Mouse (Mus musculus): ENCODE measurements around the gene Mrpl42. TPM values are rescaled to one million over a fixed set of nuclear protein-coding genes. Genes with fewer than 3 reads are reported as not detected.

Mrpl42 gene
- polyA plus RNA-seq, 1 experiment from 2014 or later, result 331 TPM

DNA sequence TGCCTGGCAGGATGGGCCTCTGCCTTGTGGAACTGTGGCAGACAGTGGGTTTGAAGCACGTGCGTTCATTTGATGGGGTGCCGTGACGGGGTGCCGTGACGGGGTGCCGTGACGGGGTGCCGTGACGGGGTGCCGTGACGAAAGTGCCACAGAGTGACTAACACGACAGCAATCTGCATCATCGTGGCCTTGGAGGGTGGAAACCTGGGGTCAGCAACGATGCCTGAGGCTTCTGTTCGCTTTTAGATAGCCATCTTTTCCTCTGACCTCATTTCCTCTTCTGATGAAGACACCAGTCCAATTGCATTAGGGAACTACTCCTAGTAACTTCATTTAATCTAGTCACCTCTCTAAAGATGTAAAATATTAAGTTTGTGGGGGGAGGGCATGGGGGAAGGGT lies 53.8 kb downstream of the Mrpl42 start:
- no peaks in the 10 kb centered on the region for H3K36me3 ChIP-seq (ENCODE audit: poor library complexity, severe bottlenecking)
- H3K9me3 ChIP-seq (replicated peaks), result no peaks in the 10 kb centered on the region
- WGBS, result 98% methylated on average over 16 of the region's 16 CpGs
- H3K27ac ChIP-seq, result no peak overlapping the region
- no peaks in the 10 kb centered on the region for H3K4me1 ChIP-seq
- no peak overlapping the region for H3K9ac ChIP-seq
- ATAC-seq, result no peak
- no peaks in the 10 kb centered on the region for H3K27me3 ChIP-seq
- no peak overlapping the region for H3K4me2 ChIP-seq
- no peak overlapping the region for H3K4me3 ChIP-seq

- 87% methylated on average over 18 of the region's 18 CpGs for whole genome bisulfite sequencing
- H3K36me3 ChIP-seq (ENCODE audit: poor library complexity, severe bottlenecking), result no peaks in the 10 kb centered on the region
Observed at GRCm38 (mm10) chr10:95445104-95446056, 56.4 kb downstream of the Mrpl42 start.

GRCm38 (mm10) chr10:95442334-95442733 lies 59.4 kb downstream of the Mrpl42 start:
- no peak for ATAC-seq
- Histone ChIP-seq H3K27me3 (no peaks in the 10 kb centered on the region), H3K4me3 (no peak overlapping the region), H3K27ac (no peak overlapping the region), H3K9me3 (replicated peaks) (no peaks in the 10 kb centered on the region), H3K4me2 (no peak overlapping the region), H3K9ac (no peak overlapping the region), H3K36me3 (ENCODE audit: poor library complexity, severe bottlenecking) (no peaks in the 10 kb centered on the region), H3K4me1 (no peaks in the 10 kb centered on the region)
- WGBS, result 87% methylated on average over 4 of the region's 4 CpGs

More at GRCm38 (mm10) chr10:95445104-95446056, 56.4 kb downstream of the Mrpl42 start:
- Histone ChIP-seq H3K9ac (no peak overlapping the region), H3K27ac (no peak overlapping the region), H3K27me3 (no peaks in the 10 kb centered on the region), H3K9me3 (replicated peaks) (no peaks in the 10 kb centered on the region), H3K4me2 (no peak overlapping the region), H3K4me3 (no peak overlapping the region), H3K4me1 (no peaks in the 10 kb centered on the region)
- no peak for ATAC-seq

DNA sequence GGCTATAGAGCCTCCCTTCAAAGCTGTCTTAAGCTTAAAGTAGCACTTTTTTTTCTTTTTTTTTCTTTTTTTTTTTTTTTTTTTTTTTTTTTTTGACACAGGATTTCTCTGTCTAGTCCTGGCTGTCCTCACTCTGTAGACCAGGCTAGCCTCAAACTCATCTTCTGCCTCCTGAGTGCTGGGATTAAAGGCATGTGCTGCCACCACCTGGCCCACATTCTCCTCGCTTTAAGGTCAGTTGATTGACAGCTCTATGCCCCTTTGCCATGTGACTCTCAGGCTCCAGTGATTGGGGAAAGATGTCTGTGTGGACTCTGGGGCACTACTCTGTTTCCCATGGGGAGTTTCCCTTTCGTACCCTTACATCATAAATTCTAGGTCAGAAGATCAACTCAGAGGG lies 61.2 kb downstream of the Mrpl42 start:
- no peak for ATAC-seq
- WGBS, result 48% methylated on average over 2 of the region's 2 CpGs
- H3K27ac ChIP-seq, result no peak overlapping the region
- H3K4me1 ChIP-seq, result no peaks in the 10 kb centered on the region
- no peak overlapping the region for H3K4me2 ChIP-seq
- no peak overlapping the region for H3K9ac ChIP-seq
- no peaks in the 10 kb centered on the region for H3K36me3 ChIP-seq (ENCODE audit: poor library complexity, severe bottlenecking)
- no peak overlapping the region for H3K4me3 ChIP-seq
- H3K27me3 ChIP-seq, result no peaks in the 10 kb centered on the region
- H3K9me3 ChIP-seq (replicated peaks), result no peaks in the 10 kb centered on the region

- H3K36me3 ChIP-seq (ENCODE audit: poor library complexity, severe bottlenecking), result no peaks in the 10 kb centered on the region
- no peak overlapping the region for H3K4me3 ChIP-seq
- H3K9me3 ChIP-seq (replicated peaks), result no peaks in the 10 kb centered on the region
- WGBS, result 95% methylated on average over 10 of the region's 10 CpGs
- no peak overlapping the region for H3K27ac ChIP-seq
- no peaks in the 10 kb centered on the region for H3K27me3 ChIP-seq
- no peak for ATAC-seq
- H3K4me2 ChIP-seq, result no peak overlapping the region
- H3K9ac ChIP-seq, result no peak overlapping the region
- H3K4me1 ChIP-seq, result no peaks in the 10 kb centered on the region
Observed at GRCm38 (mm10) chr10:95439718-95440339, 61.9 kb downstream of the Mrpl42 start.

- H3K36me3 ChIP-seq (ENCODE audit: poor library complexity, severe bottlenecking), result no peaks in the 10 kb centered on the region
- WGBS, result 86% methylated on average over 11 of the region's 11 CpGs
- H3K4me2 ChIP-seq, result no peak overlapping the region
- no peak overlapping the region for H3K9ac ChIP-seq
- no peak overlapping the region for H3K27ac ChIP-seq
- H3K27me3 ChIP-seq, result no peaks in the 10 kb centered on the region
- no peaks in the 10 kb centered on the region for H3K9me3 ChIP-seq (replicated peaks)
- no peak overlapping the region for H3K4me3 ChIP-seq
- H3K4me1 ChIP-seq, result no peaks in the 10 kb centered on the region
- ATAC-seq, result no peak
Observed at GRCm38 (mm10) chr10:95438941-95439340, 62.8 kb downstream of the Mrpl42 start.

Other genes with a start within 250 kb of the Mrpl42 start
- 11.3 and 12.5 TPM in 2 replicates for gene Cradd, start 177.8 kb downstream of the Mrpl42 start, polyA plus RNA-seq (2015; fragmentation: Nextera tagmentation; extraction: Ambion mirVana)
- gene Socs2, start 84.8 kb downstream of the Mrpl42 start, polyA plus RNA-seq (2015; fragmentation: Nextera tagmentation; extraction: Ambion mirVana), result 91.6 and 97.8 TPM in 2 replicates
- gene Ube2n, start 13.2 kb upstream of the Mrpl42 start, polyA plus RNA-seq (2015; fragmentation: Nextera tagmentation; extraction: Ambion mirVana), result 482 and 484 TPM in 2 replicates
- 76.6 and 76.7 TPM in 2 replicates for gene Nudt4, start 62.2 kb upstream of the Mrpl42 start, polyA plus RNA-seq (2015; fragmentation: Nextera tagmentation; extraction: Ambion mirVana)
- 0.91 TPM in 1 of 2 replicates, not detected in the other for gene Anapc15-ps, start 171.5 kb upstream of the Mrpl42 start, polyA plus RNA-seq (2015; fragmentation: Nextera tagmentation; extraction: Ambion mirVana)

All from forebrain, embryonic 13.5 days (tissue).